Mouse (Mus musculus) fibroblast of lung, adult 2 months (primary cell): ENCODE data around the gene Alpl.

ENCODE experiments used
- DNase-seq: peaks from one replicate; pipeline ENCODE4 v3.0.0-alpha.2; 2011; ENCODE audit warnings: low read depth

Alpl gene

DNA sequence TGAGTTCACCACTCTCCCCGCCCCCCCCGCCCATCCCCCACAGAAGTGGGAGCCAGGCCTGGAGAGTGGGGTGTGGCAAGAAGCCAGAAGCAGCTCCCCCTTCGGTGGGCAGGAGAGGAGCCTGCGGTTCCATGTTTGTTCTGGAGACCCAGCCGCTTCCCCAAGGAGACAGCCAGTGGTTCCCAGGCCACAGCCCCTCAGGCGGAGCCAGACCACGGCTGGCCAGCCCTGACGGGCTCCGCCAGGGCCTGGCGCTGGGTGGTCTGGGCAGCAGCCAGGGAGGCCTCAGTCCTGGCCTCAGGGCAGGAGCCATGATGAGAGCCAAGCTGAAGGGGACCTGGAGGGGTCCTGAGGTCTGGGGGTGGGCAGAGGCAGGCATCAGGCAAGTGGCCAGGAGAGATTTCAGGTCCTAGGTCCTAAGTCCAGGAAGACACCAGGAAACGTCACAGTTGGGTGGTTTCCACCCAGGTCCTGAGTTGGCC is 59.9 kb downstream of the Alpl start:
- DNase-seq: no peak

DNA sequence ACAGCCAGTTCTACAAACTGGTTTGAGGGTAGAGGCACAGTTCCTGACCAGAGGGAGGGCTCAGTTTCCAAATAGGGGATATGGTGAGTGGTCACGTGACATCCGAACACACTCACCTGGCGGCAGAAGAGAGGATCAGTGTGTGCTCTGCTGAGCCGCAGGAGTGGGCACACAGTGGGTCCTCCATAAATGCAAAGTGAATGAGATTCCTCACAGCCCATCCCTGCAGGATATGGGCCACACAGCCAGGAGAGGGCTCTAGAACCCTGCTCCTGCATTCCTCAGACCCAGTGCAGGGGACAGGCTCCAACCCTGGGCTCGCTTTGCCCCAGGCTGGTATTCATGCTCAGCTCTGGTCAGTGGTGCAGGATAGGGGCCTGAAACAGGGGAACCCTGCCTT is 62.7 kb downstream of the Alpl start:
- DNase-seq: no peak

DNA sequence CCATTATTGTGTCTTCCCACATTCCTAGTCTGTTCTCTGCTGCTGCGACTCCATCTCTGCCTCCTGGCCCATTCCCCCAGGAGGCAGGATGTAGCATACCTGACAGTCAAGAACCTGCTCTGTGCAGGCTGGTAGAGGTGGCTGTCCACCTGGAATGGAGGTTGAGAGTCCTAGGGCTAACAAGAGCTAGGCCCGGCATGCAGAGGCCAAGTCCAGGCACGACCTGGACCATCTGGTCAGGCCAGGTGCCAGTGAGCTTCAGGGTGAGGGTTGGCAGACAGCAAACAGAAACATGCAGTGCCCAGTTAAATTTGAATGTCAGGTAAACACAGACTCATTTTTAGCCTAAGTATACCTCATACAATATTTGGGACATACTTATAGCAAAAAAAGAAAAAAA is 63.2 kb downstream of the Alpl start:
- no peak for DNase-seq

DNA sequence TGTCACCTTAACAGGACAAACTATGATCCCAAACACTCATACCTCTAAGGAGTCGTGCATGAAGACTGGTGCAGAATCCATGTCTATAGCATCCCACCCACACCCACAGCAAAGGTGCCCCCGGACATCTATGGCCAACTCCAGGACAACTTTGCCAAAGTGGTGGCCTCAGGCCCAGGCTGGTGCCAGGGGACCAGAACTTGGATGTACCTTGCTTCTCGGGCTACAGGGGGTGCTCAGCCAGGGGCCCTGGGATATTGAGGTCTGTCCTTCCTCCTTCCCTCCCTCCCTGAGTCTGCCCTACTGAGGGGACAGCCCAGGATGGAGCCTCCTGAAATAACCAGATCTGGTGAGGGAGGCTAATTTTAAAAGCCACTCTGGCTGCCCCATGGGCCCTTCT is 63.8 kb downstream of the Alpl start:
- no peak for DNase-seq

DNA sequence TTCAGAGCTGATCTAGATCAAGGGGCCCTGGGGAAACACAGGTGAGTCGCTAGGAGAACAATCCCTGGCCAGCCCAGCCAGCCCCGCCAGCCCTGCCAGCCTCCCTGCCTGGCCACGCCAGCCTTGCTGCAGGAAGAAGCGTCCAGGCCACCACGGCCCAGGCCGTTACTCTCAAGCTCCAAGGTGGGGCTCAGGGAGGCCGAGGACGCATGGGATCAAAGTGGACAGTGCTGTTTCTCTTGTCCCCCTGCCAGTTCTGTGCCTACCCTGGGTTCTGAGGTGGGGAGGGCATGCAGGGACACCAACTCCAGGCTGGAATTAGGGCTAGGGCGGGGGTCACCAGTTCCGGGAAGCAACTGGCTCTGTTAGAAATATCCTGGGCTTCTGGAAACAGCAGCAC is 64.3 kb downstream of the Alpl start:
- no peak for DNase-seq

DNA sequence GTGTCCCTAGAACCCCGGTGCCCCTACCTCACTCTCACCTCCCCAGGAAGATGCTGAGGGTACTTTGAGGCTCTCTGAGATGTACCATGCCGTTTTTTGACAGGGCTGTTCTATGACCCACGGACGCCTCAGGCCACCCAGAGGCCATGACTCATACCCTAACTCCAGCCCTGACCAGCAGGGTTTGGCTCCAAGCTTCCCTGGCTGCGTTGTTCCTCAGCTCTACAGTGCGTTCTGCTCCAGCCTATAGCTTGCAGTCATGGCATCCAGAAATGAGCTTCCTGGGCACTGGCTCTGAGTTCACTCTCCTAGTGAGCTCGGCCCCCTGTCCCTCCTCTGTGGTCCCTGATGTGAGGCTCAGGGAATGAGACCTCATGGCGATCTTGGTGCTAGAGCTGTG is 65.4 kb downstream of the Alpl start:
- DNase-seq: no peak

DNA sequence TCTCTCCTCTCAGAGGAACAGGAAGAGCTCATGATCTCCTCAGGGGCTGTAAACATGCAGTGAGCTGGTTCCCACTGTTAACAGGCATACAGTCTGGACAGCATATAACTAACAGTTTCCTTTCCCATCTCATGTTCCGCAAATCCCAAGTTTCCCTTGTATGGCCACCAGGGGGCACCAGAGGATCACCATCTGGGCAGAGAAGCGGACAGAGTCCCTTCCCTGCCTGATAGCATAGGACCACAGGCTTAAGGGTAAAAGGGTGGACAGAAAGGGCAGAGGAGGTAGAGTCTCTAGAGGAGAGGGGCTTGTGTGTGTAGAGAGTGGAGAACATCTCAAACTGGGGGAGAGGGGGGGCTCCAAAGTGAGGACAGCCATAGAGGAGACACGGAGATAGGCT is 66.0 kb downstream of the Alpl start:
- peak; percentile 54 for DNase-seq

DNA sequence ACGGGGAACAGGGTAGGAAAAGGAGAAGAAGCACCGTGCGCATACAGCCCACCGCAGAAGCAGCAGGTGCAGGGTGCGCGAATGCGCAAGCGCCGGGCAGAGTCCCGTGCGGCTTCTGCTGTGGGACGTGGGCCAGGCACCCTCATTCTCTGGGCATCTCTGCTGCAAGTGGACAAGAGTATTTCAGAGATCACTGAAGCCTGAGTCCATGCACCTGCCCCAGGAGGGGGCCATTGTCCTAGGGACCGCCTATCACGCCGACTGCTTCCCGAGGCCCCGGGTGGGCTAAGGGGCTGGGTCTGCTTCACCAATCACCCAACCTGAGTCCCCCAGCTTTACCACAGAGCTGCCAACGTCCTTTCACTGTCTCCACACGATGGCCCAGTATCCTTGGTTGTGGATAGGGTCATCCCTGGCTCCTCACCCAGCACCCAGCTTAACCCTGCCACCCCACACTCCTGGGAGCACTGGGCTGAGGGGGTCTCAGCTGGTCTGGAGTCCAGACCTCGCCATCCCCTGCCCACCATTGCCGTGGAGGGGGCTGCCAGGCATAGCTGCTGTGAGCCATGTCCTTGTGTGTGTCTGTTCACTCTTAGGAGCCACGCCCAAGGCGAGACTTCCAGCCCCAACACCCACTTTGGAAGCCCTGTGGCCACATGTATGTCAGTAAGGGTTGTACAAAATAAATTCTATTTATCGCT is 66.9 kb downstream of the Alpl start:
- no peak for DNase-seq

DNA sequence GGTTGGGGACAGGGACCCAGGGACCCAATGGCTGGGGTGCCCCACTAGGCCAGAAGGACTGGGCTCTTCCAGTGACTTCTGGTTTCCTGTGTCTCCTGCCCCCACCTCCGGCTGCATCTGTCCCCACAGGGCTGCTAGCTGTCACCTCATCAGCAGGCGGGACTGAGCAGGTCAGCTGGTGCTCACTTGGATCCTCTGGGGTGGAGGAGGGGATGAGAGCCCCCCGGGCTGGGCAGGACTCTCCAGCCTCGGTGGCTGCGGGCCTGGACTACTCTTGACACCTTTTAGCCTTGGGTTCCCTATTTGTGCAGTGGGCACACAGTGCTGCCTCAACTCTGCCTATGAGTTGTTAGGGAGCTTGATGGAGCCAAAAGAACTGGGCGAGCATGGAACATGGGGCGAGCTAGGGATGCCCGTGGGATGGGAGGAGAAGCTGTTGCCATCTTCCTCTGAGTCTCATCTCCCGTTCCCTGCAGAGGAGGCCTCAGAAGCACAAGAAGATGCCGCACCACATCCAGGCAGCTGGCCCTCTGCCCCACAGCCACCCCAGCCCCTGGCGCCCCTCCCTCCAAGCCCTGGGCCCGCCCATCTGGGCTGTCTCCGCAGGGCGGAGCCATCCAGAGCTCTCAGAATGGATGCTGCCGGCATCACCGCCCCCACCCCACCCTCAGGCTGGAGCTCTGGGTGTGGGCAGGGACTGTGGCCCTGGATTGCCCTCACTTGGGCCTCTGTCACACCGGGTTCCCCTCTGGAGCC is 67.6 kb downstream of the Alpl start:
- DNase-seq: no peak

DNA sequence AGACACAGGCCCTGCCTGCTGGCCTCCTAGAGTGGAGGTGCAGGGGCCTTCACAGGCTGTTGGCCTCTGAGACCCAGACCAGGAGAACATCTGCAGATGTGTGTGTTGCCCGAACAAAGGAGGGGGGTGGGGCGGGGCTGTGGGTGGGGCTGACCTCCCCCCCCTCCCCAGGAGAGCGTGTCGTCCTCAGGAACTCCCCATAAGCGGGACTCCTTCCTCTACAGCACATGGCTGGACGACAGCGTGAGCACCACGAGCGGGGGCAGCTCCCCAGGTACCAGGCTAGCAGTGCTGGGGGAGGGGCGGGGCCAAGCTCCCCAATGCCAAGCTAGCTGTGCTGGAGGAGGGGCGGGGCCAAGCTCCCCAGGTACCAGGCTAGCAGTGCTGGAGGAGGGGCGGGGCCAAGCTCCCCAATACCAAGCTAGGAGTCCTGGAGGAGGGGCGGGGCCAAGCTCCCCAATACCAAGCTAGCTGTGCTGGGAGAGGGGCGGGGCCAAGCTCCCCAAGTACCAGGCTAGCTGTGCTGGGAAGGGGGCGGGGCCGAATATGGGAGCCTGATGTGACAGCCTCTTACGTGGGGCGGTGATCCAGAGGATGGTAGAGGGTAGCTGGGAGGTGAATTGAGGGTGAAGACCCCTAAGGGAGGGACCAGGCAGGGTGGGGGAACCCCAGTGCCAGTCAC is 68.5 kb downstream of the Alpl start:
- DNase-seq: no peak

DNA sequence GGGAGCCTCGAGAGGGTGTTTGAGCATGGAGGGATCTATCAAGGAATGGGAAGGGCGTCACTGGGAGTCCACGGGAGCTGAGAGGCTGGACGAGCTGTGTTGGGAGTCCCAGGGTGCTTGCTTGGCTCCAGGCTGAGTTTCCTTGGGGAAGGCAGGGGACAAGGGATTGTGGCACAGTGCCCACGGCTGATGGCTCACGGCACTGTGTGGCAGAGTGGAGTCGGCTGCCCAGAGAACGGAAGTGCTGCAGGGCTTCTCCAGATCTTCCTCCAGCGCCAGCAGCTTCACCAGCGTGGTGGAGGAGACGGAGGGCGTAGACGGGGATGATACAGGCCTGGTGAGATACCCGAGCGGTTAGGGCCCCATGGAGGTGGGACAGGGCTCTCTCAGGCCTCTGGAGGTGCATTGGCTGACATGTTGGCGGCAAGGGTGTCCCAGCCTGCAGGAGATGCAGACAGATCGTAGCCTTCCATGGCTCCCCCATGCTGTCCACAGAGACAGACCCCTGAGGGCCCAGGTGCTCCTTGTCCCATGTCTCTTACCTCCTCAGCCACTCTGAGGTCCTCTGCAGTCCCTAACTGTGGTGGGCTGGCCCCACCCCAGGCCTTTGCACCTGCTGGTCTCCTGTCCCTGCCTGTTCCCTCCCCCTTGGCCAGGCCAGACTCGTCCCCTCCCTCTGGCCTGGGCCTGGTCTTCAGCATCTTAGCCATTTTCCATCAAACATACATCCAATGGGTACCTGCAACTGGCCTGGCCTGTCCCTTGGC is 69.3 kb downstream of the Alpl start:
- DNase-seq: no peak

DNA sequence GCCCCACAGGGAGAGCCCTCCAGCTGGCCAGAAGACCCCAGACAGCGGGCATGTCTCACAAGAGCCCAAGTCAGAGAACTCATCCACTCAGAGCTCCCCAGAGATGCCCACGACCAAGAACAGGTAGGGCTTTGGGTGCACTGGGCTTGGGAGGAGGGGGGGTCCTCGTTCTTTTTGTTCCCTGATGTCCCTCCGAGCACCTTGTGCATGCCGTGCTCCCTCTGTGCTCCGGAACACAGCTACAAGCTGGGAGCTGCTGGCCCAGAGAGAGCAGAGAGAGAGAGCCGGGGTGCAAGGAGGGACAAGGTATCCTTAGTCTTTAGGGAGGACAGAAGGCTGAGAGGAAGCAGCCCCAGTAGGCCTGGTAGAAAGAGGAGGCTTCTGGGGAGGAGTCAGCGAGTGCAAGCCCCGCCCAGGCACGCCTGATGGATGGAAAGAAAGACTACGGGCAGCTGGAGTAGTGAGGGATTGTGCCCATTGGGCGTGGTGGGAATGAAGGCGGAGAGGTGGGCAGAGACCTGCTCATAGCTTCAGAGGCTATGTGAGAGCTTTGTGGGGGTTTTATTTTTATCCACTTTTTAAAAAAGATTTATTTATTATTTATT is 70.5 kb downstream of the Alpl start:
- no peak for DNase-seq

DNA sequence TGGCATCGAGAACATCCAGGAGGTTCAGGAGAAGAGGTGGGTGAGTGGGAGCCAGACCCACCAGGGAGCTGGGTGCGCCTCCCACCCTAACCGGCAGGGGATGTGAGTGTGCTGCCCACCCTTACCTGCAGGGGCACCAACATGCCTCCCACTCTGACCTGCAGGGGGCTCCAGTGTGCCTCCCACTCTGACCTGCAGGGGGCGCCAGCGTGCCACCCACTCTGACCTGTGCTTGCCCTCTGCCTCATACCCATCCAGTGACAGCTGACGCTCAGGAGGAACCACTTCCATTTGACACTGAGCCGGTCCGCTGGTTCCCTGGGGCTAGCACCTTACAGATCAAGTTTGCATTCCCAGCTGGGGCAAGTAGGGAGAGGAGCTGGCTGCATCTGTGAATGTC is 71.4 kb downstream of the Alpl start:
- DNase-seq: no peak

DNA sequence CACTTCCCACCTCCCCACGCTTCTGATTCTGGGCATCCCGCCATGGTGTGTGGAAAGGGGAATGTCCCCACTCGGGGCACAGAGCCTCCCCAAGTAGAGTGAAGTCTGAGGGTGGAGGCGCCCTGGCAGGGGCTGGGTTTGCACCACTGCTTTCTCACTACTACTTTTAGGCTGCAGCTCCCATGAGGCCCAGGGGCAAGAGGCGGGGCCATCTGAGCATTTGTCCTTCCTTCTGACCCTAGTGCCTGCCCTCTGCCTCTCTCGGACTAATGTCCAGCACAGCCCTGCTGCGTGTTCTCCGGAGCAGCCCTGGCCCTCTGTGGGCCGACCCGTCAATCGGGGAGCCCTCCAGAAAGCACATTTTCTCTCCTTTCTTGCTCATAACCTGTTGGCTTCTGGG is 72.0 kb downstream of the Alpl start:
- DNase-seq: no peak

DNA sequence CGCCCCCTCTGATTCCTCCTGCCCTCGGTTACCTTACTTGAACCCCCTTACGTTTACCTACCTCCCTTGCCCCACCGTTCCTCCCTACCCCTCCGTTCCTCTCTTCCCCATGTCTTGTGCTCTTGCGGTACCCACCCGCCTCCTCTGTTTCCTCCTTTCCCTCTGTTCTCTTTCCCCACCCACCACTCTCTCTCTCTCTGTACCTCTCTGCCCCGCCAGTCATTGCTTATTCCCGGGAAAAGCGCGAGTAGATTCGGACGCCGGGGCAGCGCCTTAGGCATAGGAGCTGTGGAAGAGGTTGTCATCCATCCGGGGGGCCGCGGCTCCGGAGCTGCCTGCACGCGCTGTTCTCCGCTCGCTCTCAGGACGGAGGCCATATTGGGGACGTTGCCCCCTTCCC is 72.7 kb downstream of the Alpl start:
- no peak for DNase-seq

DNA sequence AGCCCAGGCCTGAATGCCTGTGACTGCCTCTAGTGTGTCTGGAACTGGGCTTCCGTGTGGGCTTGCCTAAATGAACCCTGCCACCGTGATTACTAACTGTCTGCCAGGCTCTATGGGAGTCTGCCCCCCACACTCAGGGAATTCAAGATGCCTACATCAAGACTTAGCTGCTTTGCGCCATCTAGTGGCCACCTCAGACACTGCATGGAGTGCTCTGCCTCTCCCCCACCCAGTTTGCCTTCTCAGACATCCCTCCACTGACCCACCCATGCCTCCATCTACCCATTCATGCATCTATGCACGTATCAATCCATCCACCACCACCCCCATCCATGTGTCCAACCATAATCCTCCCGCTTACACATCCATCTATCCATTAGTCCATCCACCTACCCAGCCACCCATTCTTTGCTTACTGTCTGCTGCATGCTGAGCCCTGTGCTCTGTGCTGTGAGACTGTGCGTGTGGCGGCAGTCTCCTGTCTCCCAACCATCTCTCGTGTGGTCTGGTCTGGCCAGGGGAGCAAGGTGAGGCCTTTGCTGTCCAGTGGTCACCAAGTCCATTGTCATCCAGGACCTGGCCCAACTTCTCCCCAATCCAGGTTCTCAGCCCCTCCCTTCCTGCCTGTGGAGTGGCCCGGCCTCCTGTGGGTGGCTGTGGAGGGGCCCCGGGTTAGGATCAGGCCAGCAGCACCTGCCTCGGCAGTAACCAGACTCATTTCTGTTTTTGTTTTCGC is 73.3 kb downstream of the Alpl start:
- no peak for DNase-seq

DNA sequence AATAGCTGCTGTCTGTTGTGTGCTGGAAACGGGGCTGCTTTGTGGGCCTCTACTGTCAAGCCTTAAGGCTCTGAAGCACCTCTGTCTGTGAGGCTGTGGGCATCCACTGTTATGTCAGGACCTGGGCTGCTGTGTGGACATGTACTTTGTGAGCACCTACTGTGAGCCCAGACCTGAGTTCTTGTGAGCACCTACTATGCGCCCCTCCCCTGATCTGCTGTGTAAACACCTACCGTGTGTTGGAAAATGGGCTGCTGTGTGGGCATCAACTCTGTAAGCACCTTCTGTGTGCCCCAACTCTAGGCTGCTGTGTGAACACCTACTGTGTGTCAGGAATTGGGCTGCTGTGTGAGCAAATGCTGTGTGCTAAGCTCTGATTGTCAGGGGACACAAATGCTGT is 74.0 kb downstream of the Alpl start:
- no peak for DNase-seq

DNA sequence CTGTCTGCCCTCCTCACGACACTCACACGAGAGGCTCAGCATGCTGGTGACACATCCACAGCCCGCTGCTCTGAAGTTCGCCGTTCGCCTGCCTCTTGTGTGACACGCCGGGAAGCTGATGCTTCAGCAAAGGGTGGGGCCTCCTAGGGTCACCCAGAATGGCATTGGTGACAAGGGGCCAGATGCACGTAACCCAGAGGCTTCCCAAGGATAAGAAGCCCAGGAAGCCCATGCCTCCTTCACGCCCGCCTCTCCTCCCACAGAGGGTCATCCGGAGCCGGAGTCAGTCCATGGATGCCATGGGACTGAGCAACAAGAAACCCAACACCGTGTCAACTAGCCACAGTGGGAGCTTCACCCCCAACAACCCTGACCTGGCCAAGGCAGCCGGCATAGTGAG is 74.6 kb downstream of the Alpl start:
- DNase-seq: no peak

DNA sequence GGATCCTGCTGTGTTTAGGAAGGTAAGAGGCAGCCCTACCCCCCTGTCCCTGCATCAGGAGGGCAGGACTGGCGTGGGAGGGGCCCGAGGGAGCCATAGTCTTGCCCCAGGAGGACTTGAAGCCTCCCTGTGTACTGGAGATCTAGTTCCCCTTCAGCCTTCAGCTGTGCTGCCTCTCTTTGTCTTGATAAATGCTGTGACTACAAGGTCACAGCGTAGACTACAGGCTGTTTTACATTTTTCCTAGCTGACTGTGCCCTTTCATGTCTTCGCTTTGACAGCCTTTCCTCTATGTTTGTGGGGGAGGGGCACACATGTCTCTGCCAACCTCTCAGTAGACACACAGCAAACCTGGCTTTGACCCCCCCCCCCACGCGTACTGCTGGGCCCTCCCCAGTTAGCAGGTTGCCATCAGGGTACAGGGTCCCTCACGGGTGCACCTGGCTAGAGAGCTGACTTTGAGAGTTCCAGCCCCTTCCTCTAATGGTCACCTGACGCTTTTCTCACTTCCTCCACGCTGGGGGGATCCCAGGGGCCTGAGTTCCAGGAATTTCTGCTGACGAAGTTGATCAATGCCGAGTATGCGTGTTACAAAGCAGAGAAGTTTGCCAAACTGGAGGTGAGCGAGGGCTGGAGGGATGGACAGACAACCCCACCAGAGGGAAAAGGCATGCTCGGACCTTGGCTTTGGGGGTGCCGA is 76.7 kb downstream of the Alpl start:
- no peak for DNase-seq

DNA sequence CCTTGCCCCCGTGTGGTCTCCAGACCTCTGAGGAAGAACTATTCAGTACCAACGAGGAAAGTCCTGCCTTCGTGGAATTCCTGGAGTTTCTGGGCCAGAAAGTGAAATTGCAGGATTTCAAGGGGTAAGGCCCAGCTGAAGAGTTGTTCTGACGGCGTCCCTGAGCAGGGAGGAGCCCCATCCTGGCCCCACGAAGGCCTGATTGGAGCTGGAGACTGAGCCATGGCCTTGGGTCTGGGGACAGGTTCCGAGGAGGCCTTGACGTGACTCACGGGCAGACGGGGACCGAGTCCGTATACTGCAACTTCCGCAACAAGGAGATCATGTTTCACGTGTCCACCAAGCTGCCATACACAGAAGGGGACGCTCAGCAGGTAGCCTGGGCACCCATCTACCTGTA is 78.5 kb downstream of the Alpl start:
- no peak for DNase-seq

DNA sequence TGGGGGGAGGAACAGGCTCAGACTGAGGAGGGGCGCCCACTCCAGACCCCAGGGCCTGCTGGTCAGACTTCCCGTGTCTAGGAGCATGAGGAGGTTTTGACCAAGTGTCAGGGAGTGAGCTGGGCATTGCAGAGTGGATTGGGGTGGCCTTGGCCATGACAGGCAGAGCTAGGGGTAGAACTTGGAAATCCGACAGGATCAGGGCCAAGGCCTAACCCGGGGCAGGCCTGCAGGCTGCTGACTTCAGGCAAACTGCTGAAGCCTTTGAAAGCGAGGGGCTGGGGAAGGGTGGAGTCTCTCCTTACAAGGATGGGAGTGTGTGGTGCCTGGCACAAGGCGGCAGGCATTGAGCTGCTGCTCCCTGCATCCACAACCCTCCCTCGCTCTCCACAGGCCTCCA is 79.2 kb downstream of the Alpl start:
- no peak for DNase-seq
